Mouse (Mus musculus) left cerebral cortex, postnatal 4 days (tissue): ENCODE results near the gene Neurl1a. TPM values are rescaled to one million over a fixed set of nuclear protein-coding genes. Genes with fewer than 3 reads are reported as not detected.

Experiments used
- microRNA-seq: library from miRNA; unstranded; fragments of <30 nt; microRNA quantifications from one replicate; pipeline ENCODE4 v1.2.0, GENCODE M21; 2022
- total RNA-seq, 2 experiments: library from RNA; stranded (reverse); gene quantifications; 2 replicates each; pipeline ENCODE4 v1.2.3; 2021

Neurl1a gene
- total RNA-seq, 2 experiments from 2014 or later, result 42.6 to 54.8 TPM

Small RNAs within 50 kb of the gene (microRNA-seq; reads per million reads assigned to microRNA genes)
- gene Mir6995, result not detected

Other genes starting within 250 kb of the Neurl1a start
- 100 to 1,000 TPM; 246 to 250 TPM for gene Ina, start 164.1 kb upstream of the Neurl1a start, total RNA-seq
- 10 to 100 TPM; 84.0 to 93.6 TPM for gene Nt5c2, start 163.7 kb upstream of the Neurl1a start, total RNA-seq
- gene Pcgf6, start 127.9 kb upstream of the Neurl1a start, total RNA-seq, result 10 to 100 TPM; 25.0 to 26.1 TPM
- 1 to 10 TPM; 7.8 to 8.6 TPM for gene Taf5, start 111.1 kb upstream of the Neurl1a start, total RNA-seq
- gene Usmg5, start 88.2 kb upstream of the Neurl1a start, total RNA-seq, result 100 to 1,000 TPM; 610 to 660 TPM
- 10 to 100 TPM; 20.7 to 21.1 TPM for gene Pdcd11, start 88.1 kb upstream of the Neurl1a start, total RNA-seq
- gene Calhm2, start 40.5 kb upstream of the Neurl1a start, total RNA-seq, result 1 to 10 TPM; 1.2 to 2.2 TPM
- not detected for gene Calhm1, start 34.6 kb upstream of the Neurl1a start, total RNA-seq
- not detected for gene Calhm3, start 21.1 kb upstream of the Neurl1a start, total RNA-seq